Mouse (Mus musculus) intestine, postnatal 0 days (tissue): ENCODE data around the gene Wfdc3. TPM values are rescaled to one million over a fixed set of nuclear protein-coding genes. Genes with fewer than 3 reads are reported as not detected.

Source experiments
- ATAC-seq: fragments of 200-750 bp; cut with Nextera tagmentation; 2 replicates; pipeline ENCODE4 v1.8.0; 2017; ENCODE audit warnings: mild to moderate bottlenecking, moderate TSS enrichment, moderate library complexity
- H3K27ac ChIP-seq: fragments of 300-500 bp; sonication (generic); 2 replicates; pipeline ENCODE4 v1.5.1; 2014; ENCODE audit warnings: mild to moderate bottlenecking, low read depth, low read length, moderate library complexity
- H3K27me3 ChIP-seq: fragments of 300-500 bp; sonication (generic); replicated peaks from 2 replicates; pipeline ENCODE4 v1.6.1; 2014; ENCODE audit warnings: low read length, mixed read lengths; ENCODE audit not compliant: control insufficient read depth, insufficient read depth
- H3K36me3 ChIP-seq: fragments of 300-500 bp; sonication (generic); 2 replicates; pipeline ENCODE4 v1.6.1; 2014; ENCODE audit warnings: mild to moderate bottlenecking, moderate library complexity; ENCODE audit not compliant: control insufficient read depth, insufficient read depth
- H3K4me1 ChIP-seq: fragments of 300-500 bp; sonication (generic); replicated peaks from 2 replicates; pipeline ENCODE4 v1.6.1; 2014; ENCODE audit warnings: antibody characterized with exemption, low read length, mixed read lengths; ENCODE audit not compliant: control insufficient read depth, insufficient read depth
- H3K4me2 ChIP-seq: fragments of 300-500 bp; sonication (generic); replicated peaks from 2 replicates; pipeline ENCODE4 v1.6.1; 2014; ENCODE audit warnings: low read depth, mild to moderate bottlenecking, moderate library complexity
- H3K4me3 ChIP-seq: fragments of 300-500 bp; sonication (generic); 2 replicates; pipeline ENCODE4 v1.5.1; 2014; ENCODE audit warnings: low read depth, low read length
- H3K9ac ChIP-seq: fragments of 300-500 bp; sonication (generic); 2 replicates; pipeline ENCODE4 v1.6.1; 2014; ENCODE audit warnings: mild to moderate bottlenecking, low read depth, low read length
- H3K9me3 ChIP-seq: fragments of 300-500 bp; sonication (generic); 2 replicates; pipeline ENCODE4 v1.6.1; 2016; ENCODE audit warnings: mixed run types; ENCODE audit not compliant: control insufficient read depth
- CTCF ChIP-seq: sonication (generic); IDR thresholded peaks from 2 replicates; pipeline ENCODE4 v1.5.1; 2016; ENCODE audit warnings: low read depth, mild to moderate bottlenecking, control low read depth, antibody characterized with exemption, moderate library complexity
- WGBS: fragments of 180-500 bp; shearing (Covaris S2); extraction: QIAGEN DNeasy Blood & Tissue Kit; methylation state at CpG from one replicate; pipeline ENCODE4 v1.1.7; 2014; 5-methylcytosine and 5-hydroxymethylcytosine counted together
- polyA plus RNA-seq: library from polyadenylated mRNA; unstranded; fragments of >200 nt; fragmentation: Nextera tagmentation; extraction: Ambion mirVana; gene quantifications from 2 replicates; pipeline ENCODE4 v1.2.1, GENCODE M21; 2015

Wfdc3 gene
- polyA plus RNA-seq, 1 experiment from 2014 or later: 0.85 TPM

- TF ChIP-seq CTCF: no peak
- peaks cover 48% of the 10 kb centered on the region for H3K36me3 ChIP-seq
Observed at GRCm38 (mm10) chr2:164790451-164790850, 44.7 kb upstream of the Wfdc3 start.

GRCm38 (mm10) chr2:164788411-164788810 lies 42.7 kb upstream of the Wfdc3 start:
- Histone ChIP-seq H3K4me1 (0 out of 2 replicates have a peak, but pooled peaks cover 6% of the 10 kb centered on the region), H3K9me3 (no peaks in the 10 kb centered on the region), H3K27me3 (no peaks in the 10 kb centered on the region), H3K4me2 (no peak overlapping the region), H3K27ac (no peak overlapping the region), H3K36me3 (peaks cover 34% of the 10 kb centered on the region), H3K4me3 (no peak overlapping the region), H3K9ac (no peak overlapping the region)
- TF ChIP-seq CTCF: no peak
- WGBS: 60% methylated on average over 4 of the region's 4 CpGs
- ATAC-seq: no peak

More at GRCm38 (mm10) chr2:164790451-164790850, 44.7 kb upstream of the Wfdc3 start:
- WGBS: 56% methylated on average over 4 of the region's 4 CpGs
- Histone ChIP-seq H3K9ac (no peak overlapping the region), H3K4me1 (no peaks in the 10 kb centered on the region), H3K9me3 (no peaks in the 10 kb centered on the region), H3K4me2 (no peak overlapping the region), H3K27ac (no peak overlapping the region), H3K4me3 (no peak overlapping the region), H3K27me3 (no peaks in the 10 kb centered on the region)
- ATAC-seq: no peak

- Histone ChIP-seq H3K27me3 (no peaks in the 10 kb centered on the region), H3K9me3 (no peaks in the 10 kb centered on the region), H3K36me3 (peaks cover 31% of the 10 kb centered on the region), H3K4me1 (0 out of 2 replicates have a peak, but pooled peaks cover 6% of the 10 kb centered on the region), H3K27ac (no peak overlapping the region), H3K4me3 (no peak overlapping the region), H3K9ac (no peak overlapping the region), H3K4me2 (no peak overlapping the region; the same call in 1 of the 2 replicates)
- WGBS: 81% methylated on average over 10 of the region's 10 CpGs
- TF ChIP-seq CTCF: no peak
- no peak for ATAC-seq
Observed at GRCm38 (mm10) chr2:164787779-164788178, 42.0 kb upstream of the Wfdc3 start.

DNA sequence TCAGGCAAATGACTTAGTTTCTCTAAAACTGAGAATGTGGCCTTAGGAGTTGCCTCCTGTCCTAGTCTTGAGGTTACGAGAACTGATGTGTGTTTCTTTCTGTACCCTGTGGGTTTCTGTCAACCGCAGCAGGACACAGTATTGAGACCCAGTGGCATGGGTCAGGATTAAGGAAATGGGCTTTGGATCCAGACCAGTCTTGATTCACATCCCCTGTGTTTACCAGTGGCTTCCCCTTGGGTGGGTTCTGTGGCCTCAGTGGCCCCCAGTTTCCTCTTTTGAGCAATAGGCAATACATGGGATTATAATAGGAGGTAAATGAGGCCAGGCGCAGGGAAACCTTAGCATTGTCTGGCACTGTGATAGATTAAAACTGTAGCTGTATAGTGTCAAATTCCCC lies 41.3 kb upstream of the Wfdc3 start:
- Histone ChIP-seq H3K9me3 (no peaks in the 10 kb centered on the region), H3K9ac (no peak overlapping the region)
- no peak for ATAC-seq

GRCm38 (mm10) chr2:164786388-164786885 lies 40.7 kb upstream of the Wfdc3 start:
- TF ChIP-seq CTCF: no peak
- Histone ChIP-seq H3K9ac (peak overlapping the region; percentile 83), H3K27ac (peak overlapping the region; percentile 89), H3K4me2 (peak overlapping the region; percentile 91), H3K27me3 (no peaks in the 10 kb centered on the region), H3K36me3 (peaks cover 17% of the 10 kb centered on the region), H3K4me3 (peak overlapping the region; percentile 59), H3K4me1 (0 out of 2 replicates have a peak, but pooled peaks cover 6% of the 10 kb centered on the region), H3K9me3 (no peaks in the 10 kb centered on the region)
- 14% methylated on average over 15 of the region's 15 CpGs for WGBS
- peak; percentile 18; the same call in 1 of the 2 replicates for ATAC-seq

More for the DNA sequence above, 41.3 kb upstream of the Wfdc3 start:
- 0 out of 2 replicates have a peak, but pooled peaks cover 6% of the 10 kb centered on the region for H3K4me1 ChIP-seq
- no peaks in the 10 kb centered on the region for H3K27me3 ChIP-seq
- 84% methylated on average over 3 of the region's 3 CpGs for WGBS
- H3K36me3 ChIP-seq: peaks cover 23% of the 10 kb centered on the region
- H3K27ac ChIP-seq: 0 out of 2 replicates have a peak overlapping the region, but pooled peaks have one; percentile 89
- H3K4me2 ChIP-seq: peak overlapping the region; percentile 91
- TF ChIP-seq CTCF: no peak
- H3K4me3 ChIP-seq: peak overlapping the region; percentile 59

DNA sequence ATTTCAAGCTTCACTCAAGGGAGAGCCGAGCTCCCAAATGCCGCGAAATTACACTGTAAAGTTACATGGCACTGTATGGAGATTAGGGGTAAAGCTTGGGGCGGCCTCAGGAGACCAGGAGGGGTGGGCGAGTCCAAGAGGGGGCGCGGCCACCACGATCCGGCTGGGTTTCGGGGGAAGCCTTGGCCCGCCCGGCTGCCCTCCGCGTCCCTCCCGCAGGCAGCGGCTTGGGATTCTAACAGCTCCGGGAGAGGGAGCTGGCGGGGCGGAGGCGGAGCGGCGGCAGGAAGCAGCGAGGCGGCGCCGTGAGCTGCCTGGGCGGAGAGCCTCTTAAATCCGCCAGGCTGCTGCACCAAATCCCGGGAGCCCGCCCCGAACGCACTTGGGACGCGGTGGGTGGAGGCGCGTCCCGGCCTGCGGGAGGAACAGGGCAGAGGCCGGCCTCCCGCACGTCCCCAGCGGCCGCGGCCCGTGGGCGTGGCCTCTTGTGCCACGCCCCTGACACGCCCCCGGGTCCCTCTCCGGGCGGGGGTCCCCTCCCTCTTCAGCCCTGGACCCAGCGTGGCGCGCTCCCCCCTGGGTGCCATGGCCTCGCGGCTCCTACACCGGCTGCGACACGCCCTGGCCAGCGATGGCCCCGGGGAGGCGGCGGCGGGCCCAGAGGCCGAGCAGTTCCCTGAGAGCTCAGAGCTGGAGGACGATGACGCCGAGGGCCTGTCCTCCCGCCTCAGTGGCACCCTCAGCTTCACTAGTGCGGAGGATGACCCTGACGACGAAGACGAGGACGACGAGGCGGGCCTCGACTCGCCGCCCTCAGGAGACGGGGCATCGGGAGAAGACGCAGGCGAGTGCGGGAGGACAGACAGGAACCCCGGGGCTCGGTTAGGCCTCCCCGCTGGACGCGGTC lies 40.0 kb upstream of the Wfdc3 start, which contains the start of gene Snx21:
Gene Snx21 (plus strand): TSS at position 343 of the 907 bp plus-strand sequence.
- H3K4me2 ChIP-seq: peak within 1 kb of the TSS; percentile 91
- peak within 1 kb of the TSS; percentile 59 for H3K4me3 ChIP-seq
- no peaks in the 10 kb centered on the region for H3K27me3 ChIP-seq
- H3K27ac ChIP-seq: peak within 1 kb of the TSS; percentile 89
- peak; percentile 88 for ATAC-seq
- 0 out of 2 replicates have a peak, but pooled peaks cover 6% of the 10 kb centered on the region for H3K4me1 ChIP-seq
- H3K9ac ChIP-seq: peak within 1 kb of the TSS; percentile 83
- peaks cover 11% of the 10 kb centered on the region for H3K36me3 ChIP-seq
- peak; percentile 80 for TF ChIP-seq CTCF
- under 1% methylated on average over 73 of the region's 89 CpGs for WGBS
- H3K9me3 ChIP-seq: no peaks in the 10 kb centered on the region
